ENCODE assay signal across 10 mouse cellular contexts in genomic region chr7:127437724-127438123, GRCm38 (mm10). TPM values are rescaled to one million over a fixed set of nuclear protein-coding genes. Genes with fewer than 3 reads are reported as not detected.
DNase-seq lines count a peak whose midpoint lies in the region; ATAC-seq lines count a peak whose summit lies in the region.
"Had no signal": no experiment of that assay in that cellular context is flagged by ENCODE, and none has a peak within 500 bp of the region (broad histone marks: within the 10 kb centered on the region; RNA-seq: fewer than 3 reads in every experiment).

No protein-coding gene starts in this region.

- peaks cover 3% of the 10 kb centered on the region; the same call in 1 of the 2 replicates for H3K36me3 ChIP-seq in liver, embryonic 12.5 days

- no peak overlapping the region for H3K9ac ChIP-seq in liver, embryonic 12.5 days
- H3K9ac ChIP-seq: heart, embryonic 15.5 days had no signal

- peak; percentile 29 for DNase-seq in adrenal gland, postnatal 14 days
- DNase-seq in adrenal gland, adult 2 months = no peak
- DNase-seq in liver = peak; percentile 42
- DNase-seq in testis, postnatal 10 days (ENCODE audit: low spot score) = peak; percentile 61
- DNase-seq in kidney, adult 18-20 months = no peak

- WGBS in liver, embryonic 12.5 days (ENCODE audit: insufficient replicate concordance) = 74% methylated on average over 3 of the region's 3 CpGs

- no peaks in the 10 kb centered on the region for H3K4me1 ChIP-seq in liver, embryonic 12.5 days
- H3K4me1 ChIP-seq: heart, embryonic 15.5 days had no signal

- peaks cover 10% of the 10 kb centered on the region; the same call in 1 of the 2 replicates for H3K27me3 ChIP-seq in liver, embryonic 12.5 days (replicated peaks)
- H3K27me3 ChIP-seq: heart, embryonic 15.5 days had no signal

- no peak overlapping the region for H3K4me2 ChIP-seq in liver, embryonic 12.5 days
- H3K4me2 ChIP-seq: heart, embryonic 15.5 days; midbrain, embryonic 11.5 days had no signal

- H3K4me3 ChIP-seq in liver, embryonic 12.5 days = no peak overlapping the region
- H3K4me3 ChIP-seq: heart, embryonic 15.5 days had no signal

- no peak overlapping the region for H3K27ac ChIP-seq in liver, embryonic 12.5 days
- H3K27ac ChIP-seq: heart, embryonic 15.5 days had no signal

- peaks cover 12% of the 10 kb centered on the region for H3K9me3 ChIP-seq in liver, embryonic 12.5 days (replicated peaks)

- ATAC-seq in liver, embryonic 12.5 days = no peak
- ATAC-seq in erythroid progenitor cell, adult 5-6 weeks (replicated peaks; ENCODE audit: low FRiP score, poor library complexity, severe bottlenecking) = 0 out of 2 replicates have a peak, but pooled peaks have one; percentile 46
- no peak for ATAC-seq in monocyte, adult 5-6 weeks (replicated peaks; ENCODE audit: insufficient number of reproducible peaks, low FRiP score, low TSS enrichment, poor library complexity, severe bottlenecking)

RNA-seq across cellular contexts. Expression of gene Zfp689, which starts 11.2 kb away (rescaled TPM):
- total RNA-seq in adrenal gland, postnatal 14 days (2021) = 3.5 and 5.0 TPM in 2 replicates
- total RNA-seq in adrenal gland, adult 2 months (2021) = 1 to 10 TPM; 3.9 to 4.6 TPM
- 7.0 and 7.1 TPM in 2 replicates for polyA plus RNA-seq in adrenal gland, adult 2 months (2012; rRNA removed)
- polyA plus RNA-seq in liver, embryonic 12.5 days (2016; fragmentation: Nextera tagmentation; extraction: Ambion mirVana) = 3.1 and 3.3 TPM in 2 replicates
- 3.2 and 3.8 TPM in 2 replicates for total RNA-seq in erythroid progenitor cell, adult 5-6 weeks (2015; ENCODE audit: low replicate concordance)
- total RNA-seq in erythroid progenitor cell, adult 5-6 weeks (2017; ENCODE audit: low replicate concordance) = 3.1 and 6.1 TPM in 2 replicates
- 1.4 to 2.8 TPM (median 1.9 TPM) in 3 replicates for total RNA-seq in monocyte, adult 5-6 weeks (2017)

RNA-seq across cellular contexts. Expression of gene Zfp688, which starts 15.9 kb away (rescaled TPM):
- total RNA-seq in adrenal gland, postnatal 14 days (2021) = 8.9 and 11.9 TPM in 2 replicates
- total RNA-seq in adrenal gland, adult 2 months (2021) = 10 to 100 TPM; 13.3 to 15.3 TPM
- polyA plus RNA-seq in adrenal gland, adult 2 months (2012; rRNA removed) = 30.2 and 33.8 TPM in 2 replicates
- polyA plus RNA-seq in liver, embryonic 12.5 days (2016; fragmentation: Nextera tagmentation; extraction: Ambion mirVana) = 11.0 and 11.6 TPM in 2 replicates
- total RNA-seq in erythroid progenitor cell, adult 5-6 weeks (2015; ENCODE audit: low replicate concordance) = 5.0 and 20.9 TPM in 2 replicates
- total RNA-seq in erythroid progenitor cell, adult 5-6 weeks (2017; ENCODE audit: low replicate concordance) = 5.0 and 6.7 TPM in 2 replicates
- total RNA-seq in monocyte, adult 5-6 weeks (2017) = 12.4 to 15.5 TPM (median 13.3 TPM) in 3 replicates

RNA-seq across cellular contexts. Expression of gene Prr14, which starts 21.7 kb away (rescaled TPM):
- total RNA-seq in adrenal gland, postnatal 14 days (2021) = 42.0 and 51.8 TPM in 2 replicates
- 10 to 100 TPM; 49.0 to 56.8 TPM for total RNA-seq in adrenal gland, adult 2 months (2021)
- polyA plus RNA-seq in adrenal gland, adult 2 months (2012; rRNA removed) = 73.2 and 87.0 TPM in 2 replicates
- 29.6 and 31.0 TPM in 2 replicates for polyA plus RNA-seq in liver, embryonic 12.5 days (2016; fragmentation: Nextera tagmentation; extraction: Ambion mirVana)
- total RNA-seq in erythroid progenitor cell, adult 5-6 weeks (2015; ENCODE audit: low replicate concordance) = 147 and 172 TPM in 2 replicates
- total RNA-seq in erythroid progenitor cell, adult 5-6 weeks (2017; ENCODE audit: low replicate concordance) = 31.9 and 84.3 TPM in 2 replicates
- total RNA-seq in monocyte, adult 5-6 weeks (2017) = 63.5 to 76.8 TPM (median 69.4 TPM) in 3 replicates

RNA-seq across cellular contexts. Expression of gene Zfp764, which starts 31.1 kb away (rescaled TPM):
- total RNA-seq in adrenal gland, postnatal 14 days (2021) = 6.4 and 6.8 TPM in 2 replicates
- total RNA-seq in adrenal gland, adult 2 months (2021) = 1 to 10 TPM; 5.0 to 8.1 TPM
- polyA plus RNA-seq in adrenal gland, adult 2 months (2012; rRNA removed) = 4.1 and 4.5 TPM in 2 replicates
- polyA plus RNA-seq in liver, embryonic 12.5 days (2016; fragmentation: Nextera tagmentation; extraction: Ambion mirVana) = 2.4 and 2.5 TPM in 2 replicates
- total RNA-seq in erythroid progenitor cell, adult 5-6 weeks (2015; ENCODE audit: low replicate concordance) = 1.4 TPM in 1 of 2 replicates, not detected in the other
- 1.4 TPM in 1 of 2 replicates, not detected in the other for total RNA-seq in erythroid progenitor cell, adult 5-6 weeks (2017; ENCODE audit: low replicate concordance)
- 7.7 to 12.5 TPM (median 10.0 TPM) in 3 replicates for total RNA-seq in monocyte, adult 5-6 weeks (2017)

RNA-seq across cellular contexts. Expression of gene Fbrs, which starts 41.3 kb away (rescaled TPM):
- 61.8 and 76.5 TPM in 2 replicates for total RNA-seq in adrenal gland, postnatal 14 days (2021)
- 10 to 100 TPM; 54.8 to 90.7 TPM for total RNA-seq in adrenal gland, adult 2 months (2021)
- polyA plus RNA-seq in adrenal gland, adult 2 months (2012; rRNA removed) = 46.0 and 57.8 TPM in 2 replicates
- 6.9 and 8.1 TPM in 2 replicates for polyA plus RNA-seq in liver, embryonic 12.5 days (2016; fragmentation: Nextera tagmentation; extraction: Ambion mirVana)
- total RNA-seq in erythroid progenitor cell, adult 5-6 weeks (2015; ENCODE audit: low replicate concordance) = 103 and 125 TPM in 2 replicates
- total RNA-seq in erythroid progenitor cell, adult 5-6 weeks (2017; ENCODE audit: low replicate concordance) = 28.1 and 32.7 TPM in 2 replicates
- 27.9 to 55.8 TPM (median 33.5 TPM) in 3 replicates for total RNA-seq in monocyte, adult 5-6 weeks (2017)

Comparison
In these comparisons a context has a peak if more than half of its experiments do, and no peak if none do; other contexts are left out.
1. DNase-seq: peak in adrenal gland, postnatal 14 days (single experiment), liver (single experiment) and testis, postnatal 10 days (single experiment); none in adrenal gland, adult 2 months (single experiment) and kidney, adult 18-20 months (single experiment).